In the genomic region with DNA sequence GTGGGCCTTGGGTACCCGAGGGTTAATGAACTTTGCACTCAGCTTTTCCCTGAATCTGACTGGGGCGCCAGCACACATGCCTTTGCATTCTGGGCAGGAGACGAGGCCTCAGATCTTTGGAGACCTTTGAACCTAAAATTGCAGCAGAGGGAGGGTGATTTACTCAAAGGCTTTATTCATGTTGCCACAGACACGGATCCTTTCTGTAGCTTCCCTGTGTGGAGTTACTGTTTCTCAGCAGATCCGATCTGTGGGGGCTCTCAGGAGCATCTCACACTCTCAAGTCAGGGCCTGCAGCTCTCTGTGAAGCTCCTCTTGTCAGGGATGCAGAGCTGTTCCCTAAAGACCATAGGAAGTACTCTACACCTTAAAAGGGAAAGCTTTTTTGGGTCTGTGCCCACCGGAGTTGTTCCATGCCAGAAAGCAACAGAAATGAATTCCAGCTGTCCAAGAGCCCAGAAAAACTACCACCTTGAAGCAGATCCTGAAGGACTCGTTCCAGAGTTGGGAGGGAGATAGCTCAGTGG, we compare ENCODE assay signal across 8 mouse cellular contexts. TPM values are rescaled to one million over a fixed set of nuclear protein-coding genes. Genes with fewer than 3 reads are reported as not detected.
DNase-seq lines count a peak whose midpoint lies in the region; ATAC-seq lines count a peak whose summit lies in the region.
"Had no signal": no experiment of that assay in that cellular context is flagged by ENCODE, and none has a peak within 500 bp of the region (broad histone marks: within the 10 kb centered on the region; RNA-seq: fewer than 3 reads in every experiment).

No protein-coding gene starts in this region.

- 42% methylated on average over 7 of the region's 7 CpGs for whole genome bisulfite sequencing in heart, embryonic 10.5 days
- 28% methylated on average over 7 of the region's 7 CpGs for WGBS in hindbrain, embryonic 14.5 days

- H3K9ac ChIP-seq in hindbrain, embryonic 14.5 days = no peak overlapping the region
- H3K9ac ChIP-seq: neural tube, embryonic 12.5 days had no signal

- H3K27me3 ChIP-seq in heart, embryonic 10.5 days (ENCODE audit: insufficient read depth, poor library complexity, severe bottlenecking) = no peaks in the 10 kb centered on the region
- no peaks in the 10 kb centered on the region for H3K27me3 ChIP-seq in hindbrain, embryonic 14.5 days (ENCODE audit: control insufficient read depth, insufficient read depth, low read length)
- H3K27me3 ChIP-seq: neural tube, embryonic 12.5 days had no signal

- no peaks in the 10 kb centered on the region for H3K9me3 ChIP-seq in heart, embryonic 10.5 days
- no peaks in the 10 kb centered on the region for H3K9me3 ChIP-seq in hindbrain, embryonic 14.5 days (ENCODE audit: control insufficient read depth, low read length)
- H3K9me3 ChIP-seq: neural tube, embryonic 12.5 days had no signal

- peaks cover 44% of the 10 kb centered on the region for H3K4me1 ChIP-seq in heart, embryonic 10.5 days
- no peaks in the 10 kb centered on the region for H3K4me1 ChIP-seq in hindbrain, embryonic 14.5 days (replicated peaks; ENCODE audit: control insufficient read depth, insufficient read depth, low read length)

- no peak for ATAC-seq in hindbrain, embryonic 14.5 days (ENCODE audit: low FRiP score)

- peak overlapping the region; percentile 62 for H3K27ac ChIP-seq in heart, embryonic 10.5 days
- H3K27ac ChIP-seq in hindbrain, embryonic 14.5 days = no peak overlapping the region
- H3K27ac ChIP-seq: neural tube, embryonic 12.5 days had no signal

- H3K36me3 ChIP-seq in heart, embryonic 10.5 days = no peaks in the 10 kb centered on the region
- H3K36me3 ChIP-seq in hindbrain, embryonic 14.5 days (replicated peaks; ENCODE audit: control insufficient read depth, insufficient read depth) = no peaks in the 10 kb centered on the region
- H3K36me3 ChIP-seq: neural tube, embryonic 12.5 days had no signal

- no peak overlapping the region for H3K4me2 ChIP-seq in hindbrain, embryonic 14.5 days (replicated peaks)
- H3K4me2 ChIP-seq: neural tube, embryonic 12.5 days had no signal

- H3K4me3 ChIP-seq in heart, embryonic 10.5 days = no peak overlapping the region
- no peak overlapping the region for H3K4me3 ChIP-seq in hindbrain, embryonic 14.5 days (replicated peaks; ENCODE audit: low read length)
- H3K4me3 ChIP-seq: neural tube, embryonic 12.5 days had no signal

- peak; percentile 40 for DNase-seq in right cerebral cortex, postnatal 4 days
- no peak for DNase-seq in right cerebral cortex, postnatal 25 days
- no peak for DNase-seq in heart, embryonic 10.5 days (ENCODE audit: low spot score)
- DNase-seq in kidney, postnatal 25 days = peak; percentile 82 to 93
- no peak for DNase-seq in hindbrain, embryonic 14.5 days (ENCODE audit: low spot score)
- DNase-seq in thymus, postnatal 36 days = no peak
- no peak for DNase-seq in cerebellum, postnatal 36 days

RNA-seq across cellular contexts. Expression of a gene that starts 20.0 kb away (rescaled TPM):
- polyA plus RNA-seq in heart, embryonic 10.5 days (2016; fragmentation: Nextera tagmentation; extraction: Ambion mirVana) = 0.73 and 1.2 TPM in 2 replicates
- not detected in 2 replicates for polyA plus RNA-seq in hindbrain, embryonic 14.5 days (2014; fragmentation: Nextera tagmentation; extraction: Ambion mirVana)
- polyA plus RNA-seq: neural tube, embryonic 12.5 days had no signal

Comparison
In these comparisons a context has a peak if more than half of its experiments do, and no peak if none do; other contexts are left out.
1. DNase-seq: peak in right cerebral cortex, postnatal 4 days (single experiment) and kidney, postnatal 25 days (2 of 2); none in right cerebral cortex, postnatal 25 days (single experiment), heart, embryonic 10.5 days (single experiment), hindbrain, embryonic 14.5 days (single experiment), thymus, postnatal 36 days (0 of 2) and cerebellum, postnatal 36 days (0 of 2).